12 mouse cellular contexts compared by ENCODE assay signal in the genomic region with DNA sequence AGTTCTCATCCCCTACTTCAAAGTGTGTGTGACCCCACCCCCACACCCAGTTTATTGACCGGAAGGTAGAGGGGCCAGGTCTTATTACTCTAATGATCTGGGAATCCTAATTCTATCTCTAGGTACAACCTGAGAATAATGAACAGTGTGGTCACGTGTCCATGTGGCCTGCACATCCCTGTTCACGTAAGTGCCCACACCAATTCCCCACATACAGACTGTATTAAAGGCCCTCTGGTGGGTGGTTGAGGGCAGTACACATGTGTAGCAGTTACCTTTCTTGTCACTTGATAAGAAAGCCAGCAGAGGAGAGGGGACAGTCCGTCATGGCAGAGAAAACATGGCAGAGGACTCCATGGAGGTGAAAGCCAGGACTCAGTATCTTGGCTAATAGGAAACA. TPM values are rescaled to one million over a fixed set of nuclear protein-coding genes. Genes with fewer than 3 reads are reported as not detected.
A peak's percentile ranks its signal among the peaks of the same experiment; 100 is the strongest.
DNase-seq lines count a peak whose midpoint lies in the region; ATAC-seq and TF ChIP-seq lines count a peak whose summit lies in the region.
"Had no signal": no experiment of that assay in that cellular context is flagged by ENCODE, and none has a peak within 500 bp of the region (broad histone marks: within the 10 kb centered on the region; RNA-seq: fewer than 3 reads in every experiment).

No protein-coding gene starts in this region.

- peak; percentile 5 for DNase-seq in thymus, adult 2 months
- no peak for DNase-seq in thymus, adult 18-20 months
- DNase-seq in embryo, embryonic 10.5 days (ENCODE audit: low spot score) = peak; percentile 50
- DNase-seq in thymus, postnatal 25 days = peak; percentile 8
- DNase-seq in midbrain, embryonic 10.5 days (ENCODE audit: low spot score) = no peak
- DNase-seq in spleen, postnatal 14 days (ENCODE audit: low spot score in 2 of 2) = no peak

- H3K4me2 ChIP-seq in intestine, postnatal 0 days (replicated peaks; ENCODE audit: low read depth) = no peak overlapping the region
- no peak overlapping the region for H3K4me2 ChIP-seq in intestine, embryonic 15.5 days (replicated peaks)
- H3K4me2 ChIP-seq: embryonic facial prominence, embryonic 12.5 days; limb, embryonic 13.5 days; neural tube, embryonic 12.5 days had no signal

- no peaks in the 10 kb centered on the region for H3K27me3 ChIP-seq in intestine, postnatal 0 days (replicated peaks; ENCODE audit: control insufficient read depth, insufficient read depth, low read length)
- H3K27me3 ChIP-seq in intestine, embryonic 15.5 days (replicated peaks) = no peaks in the 10 kb centered on the region
- no peaks in the 10 kb centered on the region for H3K27me3 ChIP-seq in thymus, adult 2 months (ENCODE audit: control insufficient read depth, insufficient read depth, low read length)
- H3K27me3 ChIP-seq in midbrain, embryonic 10.5 days (ENCODE audit: low read depth, poor library complexity, severe bottlenecking) = no peaks in the 10 kb centered on the region
- H3K27me3 ChIP-seq: embryonic facial prominence, embryonic 12.5 days; limb, embryonic 13.5 days; neural tube, embryonic 12.5 days had no signal

- no peak for TF ChIP-seq POLR2A in thymus, adult 2 months (IDR thresholded peaks at IDR 0.05; ENCODE audit: control insufficient read depth, extremely low read depth, insufficient read depth, low read length, poor library complexity)

- H3K4me3 ChIP-seq in intestine, postnatal 0 days (ENCODE audit: low read depth, low read length) = no peak overlapping the region
- no peak overlapping the region for H3K4me3 ChIP-seq in intestine, embryonic 15.5 days (replicated peaks)
- no peak overlapping the region for H3K4me3 ChIP-seq in thymus, adult 2 months (ENCODE audit: control insufficient read depth, insufficient read depth, low read length)
- H3K4me3 ChIP-seq in midbrain, embryonic 10.5 days = no peak overlapping the region
- H3K4me3 ChIP-seq: embryonic facial prominence, embryonic 12.5 days; limb, embryonic 13.5 days; neural tube, embryonic 12.5 days had no signal

- peaks cover 52% of the 10 kb centered on the region for H3K36me3 ChIP-seq in intestine, postnatal 0 days (ENCODE audit: control insufficient read depth, insufficient read depth)
- peaks cover 32% of the 10 kb centered on the region for H3K36me3 ChIP-seq in intestine, embryonic 15.5 days
- H3K36me3 ChIP-seq in thymus, adult 2 months (ENCODE audit: control insufficient read depth, insufficient read depth, low read length) = peaks cover 36% of the 10 kb centered on the region
- peaks cover 74% of the 10 kb centered on the region for H3K36me3 ChIP-seq in midbrain, embryonic 10.5 days

- H3K9ac ChIP-seq in intestine, postnatal 0 days (ENCODE audit: low read depth, low read length) = no peak overlapping the region
- no peak overlapping the region for H3K9ac ChIP-seq in intestine, embryonic 15.5 days
- H3K9ac ChIP-seq: embryonic facial prominence, embryonic 12.5 days; limb, embryonic 13.5 days; neural tube, embryonic 12.5 days had no signal

- WGBS in intestine, postnatal 0 days = 66% methylated on average over 4 of the region's 4 CpGs
- 71% methylated on average over 4 of the region's 4 CpGs for WGBS in intestine, embryonic 15.5 days
- WGBS in thymus, adult 2 months = 92% methylated on average over 4 of the region's 4 CpGs
- WGBS in midbrain, embryonic 10.5 days = 75% methylated on average over 4 of the region's 4 CpGs

- ATAC-seq in intestine, postnatal 0 days = no peak
- no peak for ATAC-seq in intestine, embryonic 15.5 days
- ATAC-seq: intestine, embryonic 16.5 days had no signal

- H3K9me3 ChIP-seq in intestine, postnatal 0 days (ENCODE audit: control insufficient read depth) = no peaks in the 10 kb centered on the region
- H3K9me3 ChIP-seq in intestine, embryonic 15.5 days = no peaks in the 10 kb centered on the region
- H3K9me3 ChIP-seq in midbrain, embryonic 10.5 days (replicated peaks) = no peaks in the 10 kb centered on the region
- H3K9me3 ChIP-seq: embryonic facial prominence, embryonic 12.5 days; limb, embryonic 13.5 days; neural tube, embryonic 12.5 days had no signal

- H3K27ac ChIP-seq in intestine, postnatal 0 days (ENCODE audit: low read depth, low read length) = no peak overlapping the region
- no peak overlapping the region for H3K27ac ChIP-seq in intestine, embryonic 15.5 days
- no peak overlapping the region for H3K27ac ChIP-seq in thymus, adult 2 months (ENCODE audit: control insufficient read depth, insufficient read depth, low read length)
- H3K27ac ChIP-seq in midbrain, embryonic 10.5 days (replicated peaks) = no peak overlapping the region
- H3K27ac ChIP-seq: embryonic facial prominence, embryonic 12.5 days; limb, embryonic 13.5 days; neural tube, embryonic 12.5 days had no signal

- H3K4me1 ChIP-seq in intestine, postnatal 0 days (replicated peaks; ENCODE audit: control insufficient read depth, insufficient read depth, low read length) = no peaks in the 10 kb centered on the region
- peaks cover 5% of the 10 kb centered on the region for H3K4me1 ChIP-seq in intestine, embryonic 15.5 days (replicated peaks)
- peaks cover 2% of the 10 kb centered on the region for H3K4me1 ChIP-seq in thymus, adult 2 months (replicated peaks; ENCODE audit: control insufficient read depth, insufficient read depth, low read length)
- peaks cover 12% of the 10 kb centered on the region for H3K4me1 ChIP-seq in midbrain, embryonic 10.5 days

- TF ChIP-seq CTCF in intestine, postnatal 0 days (IDR thresholded peaks at IDR 0.05; ENCODE audit: low read depth) = peak; percentile 62
- no peak for TF ChIP-seq CTCF in thymus, adult 2 months (IDR thresholded peaks at IDR 0.05; ENCODE audit: borderline replicate concordance, control insufficient read depth, extremely low read depth, insufficient read depth, low read length, poor library complexity)

RNA-seq across cellular contexts. Expression of a gene that starts 3.9 kb away (rescaled TPM):
- polyA plus RNA-seq in intestine, postnatal 0 days (2015; fragmentation: Nextera tagmentation; extraction: Ambion mirVana) = 42.8 and 49.3 TPM in 2 replicates
- polyA plus RNA-seq in intestine, embryonic 15.5 days (2015; fragmentation: Nextera tagmentation; extraction: Ambion mirVana) = 63.3 and 66.7 TPM in 2 replicates
- polyA plus RNA-seq in thymus, adult 2 months (2012; rRNA removed) = 45.5 and 63.5 TPM in 2 replicates
- 99.5 and 101 TPM in 2 replicates for polyA plus RNA-seq in midbrain, embryonic 10.5 days (2016; fragmentation: Nextera tagmentation; extraction: Ambion mirVana)

RNA-seq across cellular contexts. Expression of a gene that starts 4.2 kb away (rescaled TPM):
- 35.8 and 37.3 TPM in 2 replicates for polyA plus RNA-seq in intestine, postnatal 0 days (2015; fragmentation: Nextera tagmentation; extraction: Ambion mirVana)
- 100 and 104 TPM in 2 replicates for polyA plus RNA-seq in intestine, embryonic 15.5 days (2015; fragmentation: Nextera tagmentation; extraction: Ambion mirVana)
- 49.4 and 50.2 TPM in 2 replicates for polyA plus RNA-seq in thymus, adult 2 months (2012; rRNA removed)
- 148 and 153 TPM in 2 replicates for polyA plus RNA-seq in midbrain, embryonic 10.5 days (2016; fragmentation: Nextera tagmentation; extraction: Ambion mirVana)

RNA-seq across cellular contexts. Expression of a gene that starts 8.9 kb away (rescaled TPM):
- 137 and 145 TPM in 2 replicates for polyA plus RNA-seq in intestine, postnatal 0 days (2015; fragmentation: Nextera tagmentation; extraction: Ambion mirVana)
- 360 and 393 TPM in 2 replicates for polyA plus RNA-seq in intestine, embryonic 15.5 days (2015; fragmentation: Nextera tagmentation; extraction: Ambion mirVana)
- polyA plus RNA-seq in thymus, adult 2 months (2012; rRNA removed) = 132 and 253 TPM in 2 replicates
- 283 and 342 TPM in 2 replicates for polyA plus RNA-seq in midbrain, embryonic 10.5 days (2016; fragmentation: Nextera tagmentation; extraction: Ambion mirVana)

RNA-seq across cellular contexts. Expression of a gene that starts 30.3 kb away (rescaled TPM):
- 3.5 and 3.6 TPM in 2 replicates for polyA plus RNA-seq in intestine, postnatal 0 days (2015; fragmentation: Nextera tagmentation; extraction: Ambion mirVana)
- 15.0 and 16.0 TPM in 2 replicates for polyA plus RNA-seq in intestine, embryonic 15.5 days (2015; fragmentation: Nextera tagmentation; extraction: Ambion mirVana)
- 26.4 and 28.4 TPM in 2 replicates for polyA plus RNA-seq in thymus, adult 2 months (2012; rRNA removed)
- polyA plus RNA-seq in midbrain, embryonic 10.5 days (2016; fragmentation: Nextera tagmentation; extraction: Ambion mirVana) = 19.9 and 20.7 TPM in 2 replicates

RNA-seq across cellular contexts. Expression of a gene that starts 45.5 kb away (rescaled TPM):
- 10.3 and 11.2 TPM in 2 replicates for polyA plus RNA-seq in intestine, postnatal 0 days (2015; fragmentation: Nextera tagmentation; extraction: Ambion mirVana)
- 34.3 and 35.5 TPM in 2 replicates for polyA plus RNA-seq in intestine, embryonic 15.5 days (2015; fragmentation: Nextera tagmentation; extraction: Ambion mirVana)
- 8.6 and 10.0 TPM in 2 replicates for polyA plus RNA-seq in thymus, adult 2 months (2012; rRNA removed)
- polyA plus RNA-seq in midbrain, embryonic 10.5 days (2016; fragmentation: Nextera tagmentation; extraction: Ambion mirVana) = 65.3 and 67.8 TPM in 2 replicates

Comparison
In these comparisons a context has a peak if more than half of its experiments do, and no peak if none do; other contexts are left out.
1. DNase-seq: peak in thymus, adult 2 months (single experiment), embryo, embryonic 10.5 days (single experiment) and thymus, postnatal 25 days (single experiment); none in thymus, adult 18-20 months (0 of 2), midbrain, embryonic 10.5 days (single experiment) and spleen, postnatal 14 days (0 of 2).